Mouse (Mus musculus) embryonic fibroblast, embryonic 13.5 days (primary cell): ENCODE data around the gene Pglyrp1. TPM values are rescaled to one million over a fixed set of nuclear protein-coding genes. Genes with fewer than 3 reads are reported as not detected.

Experiments
- H3K27ac ChIP-seq: 2 replicates; pipeline ENCODE4 v1.5.1; 2012; ENCODE audit warnings: low read length, control low read depth, inconsistent platforms; ENCODE audit not compliant: insufficient read depth
- H3K4me1 ChIP-seq: 2 replicates; pipeline ENCODE4 v1.6.1; 2011; ENCODE audit warnings: low read length; ENCODE audit not compliant: control insufficient read depth, insufficient read depth
- H3K4me3 ChIP-seq: 2 replicates; pipeline ENCODE4 v1.5.1; 2011; ENCODE audit warnings: mild to moderate bottlenecking, control low read depth, low read length; ENCODE audit not compliant: insufficient read depth
- CTCF ChIP-seq: IDR thresholded peaks from 2 replicates; pipeline ENCODE4 v1.5.1; 2011; ENCODE audit warnings: mild to moderate bottlenecking, control low read depth, low read length, moderate library complexity, borderline replicate concordance; ENCODE audit not compliant: insufficient read depth
- POLR2A ChIP-seq: IDR thresholded peaks from 2 replicates; pipeline ENCODE4 v1.6.1; 2011; ENCODE audit warnings: low read depth, mild to moderate bottlenecking, control low read depth, low read length, moderate library complexity
- polyA plus RNA-seq: library from polyadenylated mRNA; stranded (reverse); fragments of >200 nt; gene quantifications from 2 replicates; pipeline ENCODE4 v1.2.4, GENCODE M21; 2011; ENCODE audit warnings: low read depth; ENCODE audit not compliant: missing spikeins, insufficient read length

Gene Pglyrp1
- polyA plus RNA-seq, 1 experiment, result not detected

DNA sequence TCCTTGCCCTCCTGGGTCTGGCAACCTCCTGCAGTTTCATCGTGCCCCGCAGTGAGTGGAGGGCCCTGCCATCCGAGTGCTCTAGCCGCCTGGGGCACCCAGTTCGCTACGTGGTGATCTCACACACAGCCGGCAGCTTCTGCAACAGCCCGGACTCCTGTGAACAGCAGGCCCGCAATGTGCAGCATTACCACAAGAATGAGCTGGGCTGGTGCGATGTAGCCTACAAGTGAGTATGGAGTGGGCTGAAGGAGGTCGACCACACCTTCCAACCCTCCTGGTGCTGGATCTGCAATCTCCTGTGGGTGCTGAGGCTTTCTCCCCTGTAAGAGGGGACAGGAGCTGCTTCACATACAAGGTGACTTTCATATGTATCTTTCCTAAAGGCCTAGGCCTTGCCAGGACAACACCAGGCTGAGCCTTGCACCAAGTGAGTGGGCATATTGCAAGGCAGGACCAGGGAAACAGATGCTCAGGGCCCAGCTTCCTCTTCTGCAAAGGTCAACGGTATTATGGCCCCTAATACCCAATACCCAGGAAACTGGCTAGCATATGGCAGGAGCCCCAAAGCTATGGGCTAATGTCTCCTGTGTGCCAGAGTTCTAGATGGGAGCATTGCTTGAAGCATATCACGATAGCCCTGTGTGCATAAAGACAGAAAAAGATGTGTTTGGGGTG lies 13.8 kb downstream of the Pglyrp1 start:
- no peak overlapping the region for H3K27ac ChIP-seq
- no peak overlapping the region for H3K4me3 ChIP-seq
- TF ChIP-seq POLR2A, result no peak
- no peak for TF ChIP-seq CTCF
- H3K4me1 ChIP-seq, result no peaks in the 10 kb centered on the region

DNA sequence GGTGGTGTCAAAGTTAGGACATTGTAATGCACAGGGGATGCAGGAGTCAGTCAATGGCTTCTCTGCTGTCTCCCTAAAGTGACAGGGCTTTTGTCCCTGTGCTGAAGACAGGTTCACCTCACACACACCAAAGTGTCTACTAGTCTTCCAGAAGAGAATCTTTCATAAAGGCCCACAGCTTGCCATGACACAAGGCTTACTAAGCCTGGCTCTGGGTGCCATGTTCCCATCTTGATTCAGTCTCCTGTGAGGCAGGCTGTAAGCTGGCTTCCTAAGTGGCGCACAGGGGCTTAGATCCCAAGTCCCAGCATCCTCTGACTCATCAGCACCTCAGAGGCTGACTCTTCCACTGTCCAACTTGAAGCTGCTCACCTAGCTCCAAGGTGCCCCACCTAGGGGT lies 15.8 kb downstream of the Pglyrp1 start:
- no peak for TF ChIP-seq POLR2A
- TF ChIP-seq CTCF, result no peak
- no peak overlapping the region for H3K27ac ChIP-seq
- H3K4me3 ChIP-seq, result no peak overlapping the region
- no peaks in the 10 kb centered on the region for H3K4me1 ChIP-seq

DNA sequence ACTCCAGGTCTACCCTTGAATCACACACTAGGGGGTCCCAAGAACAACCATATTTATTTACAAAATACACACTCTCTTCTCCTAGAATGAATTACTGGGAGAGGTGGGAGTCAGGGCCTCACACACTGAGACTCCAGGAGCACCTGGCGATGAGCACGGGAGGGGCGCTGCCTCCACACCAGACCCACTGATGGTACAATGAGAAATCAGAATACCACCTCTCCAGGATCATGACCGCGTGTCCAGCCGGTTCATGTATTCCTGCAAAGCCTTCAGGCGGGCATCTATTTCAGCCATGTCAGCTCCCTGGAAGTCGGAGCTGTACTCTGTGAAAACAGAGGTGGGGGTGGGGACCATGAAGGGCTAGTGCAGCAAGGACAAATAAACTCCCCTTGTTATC lies 19.7 kb downstream of the Pglyrp1 start:
- TF ChIP-seq POLR2A, result no peak
- no peak for TF ChIP-seq CTCF
- Histone ChIP-seq H3K4me1 (no peaks in the 10 kb centered on the region), H3K4me3 (no peak overlapping the region), H3K27ac (no peak overlapping the region)

DNA sequence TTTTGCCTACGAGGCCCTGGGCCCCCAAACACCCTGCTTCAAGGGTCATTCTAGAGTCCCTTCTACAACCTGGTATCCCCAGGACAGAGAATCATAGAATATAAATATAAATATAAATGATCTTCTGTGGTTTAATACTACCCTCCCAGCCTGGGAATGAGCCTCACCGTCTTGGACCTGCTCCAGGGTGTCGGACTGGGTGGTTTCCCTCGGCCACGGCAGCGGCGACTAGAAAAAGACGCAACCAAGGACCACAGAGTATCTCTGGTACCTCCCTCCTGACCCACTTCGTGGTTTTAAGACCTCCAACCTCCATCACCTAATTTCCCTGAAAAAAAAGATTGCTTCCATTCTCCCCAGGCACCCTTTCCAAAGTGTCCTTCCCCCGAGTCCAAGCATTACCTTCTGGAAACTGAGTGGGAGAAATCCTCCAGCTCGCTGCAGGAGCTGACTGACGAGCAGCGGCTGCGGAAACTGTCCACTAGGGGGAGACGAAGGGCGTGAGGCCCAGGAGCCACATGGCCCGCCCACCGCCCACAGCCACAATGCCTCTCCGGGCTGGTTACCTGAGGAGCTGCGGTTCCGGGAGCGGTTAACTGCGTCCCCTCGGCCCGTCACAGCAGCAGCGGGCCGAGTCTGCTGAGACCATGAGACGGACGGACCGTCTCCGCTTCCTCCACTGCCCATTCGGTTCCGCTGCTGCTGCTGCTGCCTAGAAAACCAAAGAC lies 20.9 kb downstream of the Pglyrp1 start:
- H3K4me3 ChIP-seq, result peak overlapping the region; percentile 25; the same call in 1 of the 2 replicates
- TF ChIP-seq CTCF (peak; percentile 84), POLR2A (no peak)

DNA sequence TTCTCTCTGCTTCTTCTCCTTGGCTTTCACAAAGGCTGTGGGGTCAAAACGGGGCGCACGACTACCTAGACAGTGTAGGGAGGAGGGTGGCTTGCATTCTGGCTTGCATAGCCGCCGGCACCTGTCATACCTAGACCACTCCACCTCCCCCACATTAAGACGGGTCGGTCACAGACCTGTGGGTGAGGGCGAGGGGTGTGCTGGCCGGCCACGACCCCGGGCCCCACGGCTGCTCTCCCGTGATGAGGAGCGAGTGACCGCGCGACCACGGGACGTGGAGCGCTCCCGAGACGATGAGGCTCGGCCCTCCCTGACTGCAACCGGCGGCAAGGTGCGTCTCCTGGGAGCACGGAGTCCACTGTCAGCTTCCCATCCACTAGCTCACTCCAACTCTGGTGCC lies 21.9 kb downstream of the Pglyrp1 start:
- Histone ChIP-seq H3K4me1 (no peaks in the 10 kb centered on the region), H3K27ac (no peak overlapping the region), H3K4me3 (no peak overlapping the region)
- TF ChIP-seq CTCF, result no peak
- TF ChIP-seq POLR2A, result no peak

More for the DNA sequence above, 20.9 kb downstream of the Pglyrp1 start:
- no peaks in the 10 kb centered on the region for H3K4me1 ChIP-seq
- H3K27ac ChIP-seq, result no peak overlapping the region

DNA sequence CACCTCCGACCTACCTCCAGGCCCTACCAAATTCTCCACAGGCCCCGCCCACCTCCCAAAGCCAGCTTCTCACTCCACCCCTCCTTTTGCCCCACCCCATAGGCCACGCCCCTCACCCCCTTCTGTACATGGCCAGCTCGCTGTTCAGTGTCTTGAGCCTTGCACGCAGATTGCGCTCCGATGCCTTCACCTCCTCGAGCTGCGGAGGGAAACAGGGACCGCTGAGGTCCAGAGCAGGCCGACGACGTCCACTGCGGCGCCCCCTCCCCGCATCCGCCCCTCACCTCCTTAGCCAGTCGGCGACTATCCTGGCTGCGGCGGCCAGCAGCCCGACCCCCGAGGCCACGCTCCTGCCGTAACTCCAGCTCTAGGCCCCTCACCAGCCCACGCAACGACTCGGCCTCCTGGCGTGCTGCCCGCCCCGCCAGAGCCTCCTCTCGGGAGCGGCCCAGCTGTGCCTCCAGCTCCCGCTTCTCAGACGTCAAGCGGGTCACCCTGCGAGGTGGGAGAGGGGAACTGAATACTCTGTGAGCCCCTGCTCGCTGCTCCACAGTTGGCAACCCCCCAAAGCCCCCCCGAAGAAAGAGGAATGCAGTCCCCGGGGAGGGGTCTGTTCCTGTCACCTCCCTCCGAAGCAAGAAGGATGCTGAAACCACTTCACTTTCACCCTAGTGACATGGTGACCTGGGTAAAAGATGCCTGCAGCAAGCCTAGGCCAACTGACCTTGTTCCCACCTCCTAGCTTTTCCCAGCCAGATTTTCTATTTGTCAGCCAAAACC lies 22.7 kb downstream of the Pglyrp1 start:
- no peak overlapping the region for H3K4me3 ChIP-seq
- no peak overlapping the region for H3K27ac ChIP-seq
- H3K4me1 ChIP-seq, result no peaks in the 10 kb centered on the region
- TF ChIP-seq CTCF (no peak), POLR2A (peak; percentile 51; the same call in 1 of the 2 replicates)

DNA sequence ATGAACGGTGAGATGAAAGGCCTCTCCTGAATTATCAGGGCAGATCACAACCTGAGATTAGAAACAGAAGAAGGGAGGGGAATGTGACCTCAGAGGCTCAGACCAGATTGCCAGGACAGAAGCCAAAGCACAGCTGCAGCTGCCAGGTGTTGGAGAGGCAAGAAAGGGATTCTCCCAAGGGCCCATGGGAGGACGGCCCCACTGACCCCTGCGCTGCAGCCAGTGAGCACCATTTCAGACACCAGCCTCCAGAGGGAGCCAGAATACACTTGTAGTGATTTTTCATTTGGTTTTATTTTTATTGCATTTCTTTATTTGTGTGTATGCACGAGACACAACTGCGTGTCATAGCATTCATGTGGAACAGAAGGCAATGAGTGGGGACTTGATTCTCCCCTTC lies 25.4 kb downstream of the Pglyrp1 start:
- no peak for TF ChIP-seq POLR2A
- peak; percentile 42; the same call in 1 of the 2 replicates for TF ChIP-seq CTCF
- Histone ChIP-seq H3K27ac (no peak overlapping the region), H3K4me3 (no peak overlapping the region), H3K4me1 (no peaks in the 10 kb centered on the region)

DNA sequence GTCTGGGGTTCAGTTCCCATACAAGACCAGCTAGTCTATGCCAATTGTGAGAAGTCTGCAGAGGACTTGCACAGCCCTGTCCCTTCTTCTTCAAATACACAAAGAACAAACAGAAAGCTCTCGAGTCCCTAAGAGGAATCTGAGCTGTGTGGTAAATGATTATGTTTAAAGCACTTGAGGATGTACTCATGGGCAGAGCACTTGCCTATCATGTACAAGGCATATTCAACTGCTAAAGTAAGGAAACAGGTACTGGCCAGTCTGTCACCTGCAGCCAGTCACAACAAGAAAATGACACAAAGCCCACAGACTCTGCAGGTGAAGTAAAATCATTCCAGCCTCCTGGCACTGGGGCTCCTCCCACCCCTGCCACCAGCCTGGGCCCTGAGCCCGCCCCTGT lies 29.4 kb downstream of the Pglyrp1 start:
- no peak overlapping the region for H3K4me3 ChIP-seq
- H3K27ac ChIP-seq, result no peak overlapping the region
- no peaks in the 10 kb centered on the region for H3K4me1 ChIP-seq
- no peak for TF ChIP-seq CTCF
- no peak for TF ChIP-seq POLR2A

DNA sequence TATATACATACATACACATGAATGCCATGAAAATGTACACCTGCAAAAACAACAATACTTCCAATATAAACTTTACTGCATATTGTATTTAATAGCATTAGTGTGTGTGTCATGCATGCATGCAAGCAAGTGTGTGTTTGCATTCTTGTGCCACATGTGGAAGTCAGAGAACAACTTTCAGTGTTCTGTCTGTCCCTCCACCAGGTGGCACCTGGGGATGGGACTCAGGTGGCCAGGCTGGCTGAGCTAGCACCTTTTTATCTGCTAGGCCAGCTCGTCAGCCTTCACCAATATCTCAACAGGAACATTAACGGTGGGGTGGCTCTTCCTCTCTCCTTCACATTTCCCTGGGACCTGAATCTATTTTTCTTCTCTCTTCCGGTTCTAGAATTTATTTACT lies 31.4 kb downstream of the Pglyrp1 start:
- H3K4me3 ChIP-seq, result no peak overlapping the region
- no peak for TF ChIP-seq CTCF
- TF ChIP-seq POLR2A, result no peak
- H3K27ac ChIP-seq, result no peak overlapping the region
- no peaks in the 10 kb centered on the region for H3K4me1 ChIP-seq

DNA sequence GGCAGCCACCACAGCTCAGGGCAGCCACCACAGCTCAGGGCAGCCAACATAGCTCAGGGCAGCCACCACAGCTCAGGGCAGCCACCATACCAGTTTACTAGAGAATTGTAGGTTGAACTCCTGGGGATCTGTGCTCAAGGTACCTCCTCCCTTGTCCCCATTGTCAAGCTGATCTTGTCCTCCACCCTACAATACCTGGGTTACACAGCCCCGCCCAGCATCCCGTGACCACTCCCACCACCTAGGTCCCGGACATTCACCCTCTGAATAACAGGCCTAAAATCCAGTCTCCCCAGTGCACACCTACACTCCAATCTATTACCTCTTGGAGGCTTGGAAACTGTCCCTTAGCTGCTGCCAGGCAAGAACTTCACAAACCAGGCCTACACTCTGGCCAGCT lies 33.8 kb downstream of the Pglyrp1 start:
- H3K4me1 ChIP-seq, result no peaks in the 10 kb centered on the region; the same call in 1 of the 2 replicates
- H3K27ac ChIP-seq, result no peak overlapping the region
- H3K4me3 ChIP-seq, result no peak overlapping the region
- TF ChIP-seq CTCF, result no peak
- TF ChIP-seq POLR2A, result no peak
